Mouse (Mus musculus): ENCODE measurements around the gene Sod3.

DNA sequence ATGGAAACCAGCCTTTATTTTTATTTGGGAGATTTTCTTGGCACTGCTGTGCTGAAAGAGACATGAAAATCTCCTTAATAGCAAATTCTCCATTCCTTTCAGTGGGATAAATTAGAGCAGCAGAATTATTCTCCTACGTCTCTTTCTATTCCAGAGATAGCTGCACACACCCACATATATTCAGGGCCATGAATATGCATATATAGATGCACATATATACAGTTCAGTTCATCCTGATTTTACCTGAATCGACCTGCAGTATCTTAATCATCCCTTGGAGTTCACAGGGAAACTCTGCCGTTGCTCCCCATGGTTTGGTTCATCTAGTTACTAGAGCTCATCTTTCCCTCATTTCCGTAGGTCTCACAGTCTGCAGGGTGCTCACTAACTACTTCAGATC lies 30.2 kb downstream of the Sod3 start:
- no peak for TF ChIP-seq MAZ (IDR thresholded peaks at IDR 0.05; ENCODE audit: low read depth, low read length)
- no peak for TF ChIP-seq CTCF (IDR thresholded peaks at IDR 0.05 in 2 of 3, conservative IDR thresholded peaks at IDR 0.05 in 1 of 3; ENCODE audit: control insufficient read depth in 1 of 3, insufficient read depth in 1 of 3, low read depth in 2 of 3, low read length in 3 of 3, poor library complexity in 1 of 3, severe bottlenecking in 1 of 3)
- no peak for TF ChIP-seq MAX (IDR thresholded peaks at IDR 0.05; ENCODE audit: low read length)

All from MEL (cell line).